Mouse (Mus musculus) liver, adult 2 months (tissue): Measurements from ENCODE around the gene Isyna1. TPM values are rescaled to one million over a fixed set of nuclear protein-coding genes. Genes with fewer than 3 reads are reported as not detected.
A peak's percentile ranks its signal among the peaks of the same experiment; 100 is the strongest.

Experiments
- DNase-seq: peaks from one replicate; pipeline ENCODE4 v3.0.0-alpha.2; 2011; ENCODE audit warnings: low read depth, low spot score; ENCODE audit errors: extremely low read depth
- H3K27ac ChIP-seq: fragments of 200-500 bp; replicated peaks from 2 replicates; pipeline ENCODE4 v1.5.1; 2012; ENCODE audit warnings: low read depth, mild to moderate bottlenecking, control low read depth, inconsistent platforms, low read length; ENCODE audit not compliant: insufficient read depth
- H3K27me3 ChIP-seq: fragments of 200-500 bp; 2 replicates; pipeline ENCODE4 v1.6.1; 2012; ENCODE audit warnings: mild to moderate bottlenecking, moderate library complexity, low read length, inconsistent platforms; ENCODE audit not compliant: control insufficient read depth, insufficient read depth
- H3K36me3 ChIP-seq: fragments of 200-500 bp; 2 replicates; pipeline ENCODE4 v1.6.1; 2012; ENCODE audit warnings: low read length, inconsistent platforms; ENCODE audit not compliant: control insufficient read depth, insufficient read depth
- H3K4me1 ChIP-seq: fragments of 200-500 bp; 2 replicates; pipeline ENCODE4 v1.6.1; 2011; ENCODE audit warnings: low read length; ENCODE audit not compliant: control insufficient read depth, insufficient read depth
- H3K4me3 ChIP-seq: fragments of 200-500 bp; 2 replicates; pipeline ENCODE4 v1.5.1; 2011; ENCODE audit warnings: low read depth, mild to moderate bottlenecking, control low read depth, low read length, moderate library complexity; ENCODE audit not compliant: insufficient read depth
- H3K79me2 ChIP-seq: fragments of 200-500 bp; 2 replicates; pipeline ENCODE4 v1.6.1; 2012; ENCODE audit warnings: inconsistent platforms, mild to moderate bottlenecking, low read length, moderate library complexity; ENCODE audit not compliant: control insufficient read depth, insufficient read depth
- H3K9ac ChIP-seq: fragments of 200-500 bp; 2 replicates; pipeline ENCODE4 v1.6.1; 2012; ENCODE audit warnings: low read depth, mild to moderate bottlenecking, control low read depth, inconsistent platforms, low read length
- CTCF ChIP-seq: fragments of 200-500 bp; IDR thresholded peaks from 2 replicates; pipeline ENCODE4 v1.5.1; 2011; ENCODE audit warnings: low read depth, low read length, control low read depth
- POLR2A ChIP-seq: fragments of 200-500 bp; IDR thresholded peaks from 2 replicates; pipeline ENCODE4 v1.6.1; 2011; ENCODE audit warnings: low read length, control low read depth; ENCODE audit not compliant: insufficient read depth; ENCODE audit errors: extremely low read depth
- WGBS: fragments of 180-500 bp; shearing (Covaris S2); methylation state at CpG from one replicate; pipeline ENCODE4 v1.1.7; 2018; 5-methylcytosine and 5-hydroxymethylcytosine counted together
- polyA plus RNA-seq: library from polyadenylated mRNA; depleted of rRNA; stranded (reverse); fragments of >200 nt; gene quantifications from 2 replicates; pipeline ENCODE4 v1.2.3, GENCODE M21; 2012
- total RNA-seq: library from RNA; depleted of rRNA; stranded (reverse); fragments of >200 nt; gene quantifications from 2 replicates; pipeline ENCODE4 v1.2.3, GENCODE M21; 2014

Isyna1 gene
- total and polyA plus RNA-seq, 2 experiments = 3.2 to 16.6 TPM

DNA sequence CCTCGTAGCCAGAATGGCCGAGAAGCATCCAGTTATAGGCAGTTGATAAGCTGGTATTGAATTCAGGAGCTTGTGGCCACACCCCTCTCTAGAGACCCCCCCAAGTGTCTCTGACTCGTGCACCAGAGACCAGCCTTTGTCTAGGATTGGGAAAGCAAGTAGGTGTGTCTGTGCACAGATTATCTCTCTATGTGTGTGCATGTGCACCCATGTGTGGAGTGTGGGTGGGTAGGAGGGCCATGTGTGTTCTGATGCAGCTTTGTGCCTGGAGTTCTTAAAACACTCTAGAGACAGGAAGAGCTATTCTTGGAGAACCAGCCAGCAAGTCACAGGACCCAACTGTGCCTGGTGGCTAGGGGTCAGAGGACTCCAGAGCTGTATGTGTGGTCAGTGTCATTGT, 33.6 kb upstream of the Isyna1 start:
- TF ChIP-seq POLR2A (no peak), CTCF (no peak)
- Histone ChIP-seq H3K4me1 (peaks cover 82% of the 10 kb centered on the region), H3K27ac (peak overlapping the region; percentile 68), H3K79me2 (peaks cover 61% of the 10 kb centered on the region), H3K4me3 (no peak overlapping the region), H3K9ac (peak overlapping the region; percentile 30; the same call in 1 of the 2 replicates), H3K27me3 (no peaks in the 10 kb centered on the region), H3K36me3 (no peaks in the 10 kb centered on the region)
- WGBS = 58% methylated on average over 3 of the region's 3 CpGs
- no peak for DNase-seq

DNA sequence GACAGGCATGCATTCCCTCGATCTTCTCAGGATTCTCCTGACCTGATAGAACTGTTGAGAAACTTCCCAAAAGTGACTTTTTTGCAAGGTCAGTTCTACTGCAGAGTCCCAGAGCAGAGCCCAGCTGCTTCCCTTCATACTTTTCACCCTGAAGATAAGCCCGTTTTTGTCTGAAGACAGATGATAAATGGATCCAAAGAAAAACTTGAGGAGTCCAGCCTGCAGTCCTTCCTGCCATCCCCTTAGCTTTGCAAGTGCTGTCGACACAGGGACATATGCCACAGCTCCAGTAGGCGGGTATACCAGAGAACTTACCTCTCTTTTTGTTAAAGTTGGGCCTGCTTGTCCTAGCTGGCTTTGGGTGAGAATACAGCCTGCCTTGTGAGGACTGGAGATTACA, 32.8 kb upstream of the Isyna1 start:
- H3K27ac ChIP-seq = peak overlapping the region; percentile 68
- H3K36me3 ChIP-seq = no peaks in the 10 kb centered on the region
- peaks cover 79% of the 10 kb centered on the region for H3K4me1 ChIP-seq
- peaks cover 57% of the 10 kb centered on the region for H3K79me2 ChIP-seq
- 28% methylated on average over 4 of the region's 4 CpGs for WGBS
- H3K9ac ChIP-seq = peak overlapping the region; percentile 30; the same call in 1 of the 2 replicates
- no peaks in the 10 kb centered on the region for H3K27me3 ChIP-seq
- DNase-seq = no peak
- H3K4me3 ChIP-seq = no peak overlapping the region
- no peak for TF ChIP-seq CTCF
- no peak for TF ChIP-seq POLR2A

DNA sequence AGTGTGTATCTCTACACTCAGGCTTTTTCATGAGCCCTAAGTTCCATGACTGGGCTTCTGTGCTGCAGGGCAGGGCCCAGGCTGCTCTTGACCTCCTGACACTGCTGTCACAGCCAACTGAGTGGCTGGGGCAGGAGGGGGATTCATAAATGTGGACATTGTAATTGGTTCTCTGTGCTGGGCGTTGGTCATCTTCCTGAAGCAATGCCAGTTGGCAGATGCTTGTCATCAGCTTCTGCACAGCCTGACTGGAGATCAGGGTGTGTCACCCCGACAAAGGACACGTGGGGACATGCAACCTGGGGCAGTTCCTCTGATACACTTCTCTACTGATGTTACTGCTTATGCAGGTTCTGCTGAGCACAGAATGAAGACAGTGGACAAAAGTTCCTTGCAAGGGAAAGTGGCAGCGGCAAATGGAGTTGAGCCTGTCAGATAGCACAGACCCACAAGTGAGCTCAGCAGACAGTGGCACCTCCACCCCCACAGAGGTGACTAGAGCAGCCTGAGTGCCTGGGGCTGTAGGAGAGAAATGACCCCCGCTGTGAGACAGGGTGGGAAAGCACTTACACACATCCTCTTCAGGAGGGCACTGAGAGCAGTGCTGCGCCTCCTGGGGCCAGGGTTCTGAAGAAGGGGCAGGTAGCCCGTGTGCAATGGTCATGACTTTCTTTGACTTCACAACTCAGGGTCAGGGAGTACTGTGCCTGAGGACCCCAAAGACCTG, 32.2 kb upstream of the Isyna1 start:
- Histone ChIP-seq H3K36me3 (no peaks in the 10 kb centered on the region), H3K4me1 (peaks cover 79% of the 10 kb centered on the region), H3K4me3 (no peak overlapping the region), H3K9ac (peak overlapping the region; percentile 14; the same call in 1 of the 2 replicates), H3K27me3 (no peaks in the 10 kb centered on the region), H3K27ac (peak overlapping the region; percentile 68), H3K79me2 (peaks cover 58% of the 10 kb centered on the region)
- DNase-seq = peak; percentile 98
- TF ChIP-seq POLR2A (no peak), CTCF (no peak)
- WGBS = 46% methylated on average over 7 of the region's 7 CpGs

DNA sequence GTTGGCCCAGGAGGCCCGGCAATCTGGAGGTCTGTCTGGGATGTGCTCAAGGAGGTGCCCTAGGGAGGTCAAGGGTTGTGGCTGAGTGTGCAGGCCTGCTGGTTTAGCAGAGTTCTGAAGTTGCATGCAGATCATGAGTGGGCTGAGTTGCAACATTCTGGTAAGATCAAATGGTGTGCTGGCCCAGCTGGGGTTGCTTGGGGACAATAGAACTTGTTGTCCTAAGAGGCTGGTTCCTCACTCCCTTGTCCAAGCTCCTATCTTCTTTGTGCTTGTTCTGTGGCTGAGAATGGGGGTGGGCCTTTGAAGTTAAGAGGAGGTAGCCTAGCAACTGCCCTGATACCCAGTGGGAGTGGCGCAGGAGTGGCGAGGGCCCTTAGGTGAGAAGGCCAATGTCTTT, 31.4 kb upstream of the Isyna1 start:
- Histone ChIP-seq H3K27ac (peak overlapping the region; percentile 72), H3K4me1 (peaks cover 72% of the 10 kb centered on the region), H3K9ac (no peak overlapping the region), H3K79me2 (peaks cover 50% of the 10 kb centered on the region), H3K27me3 (no peaks in the 10 kb centered on the region), H3K36me3 (no peaks in the 10 kb centered on the region), H3K4me3 (no peak overlapping the region)
- 74% methylated on average over 3 of the region's 3 CpGs for WGBS
- peak; percentile 72 for DNase-seq
- no peak for TF ChIP-seq CTCF
- no peak for TF ChIP-seq POLR2A

DNA sequence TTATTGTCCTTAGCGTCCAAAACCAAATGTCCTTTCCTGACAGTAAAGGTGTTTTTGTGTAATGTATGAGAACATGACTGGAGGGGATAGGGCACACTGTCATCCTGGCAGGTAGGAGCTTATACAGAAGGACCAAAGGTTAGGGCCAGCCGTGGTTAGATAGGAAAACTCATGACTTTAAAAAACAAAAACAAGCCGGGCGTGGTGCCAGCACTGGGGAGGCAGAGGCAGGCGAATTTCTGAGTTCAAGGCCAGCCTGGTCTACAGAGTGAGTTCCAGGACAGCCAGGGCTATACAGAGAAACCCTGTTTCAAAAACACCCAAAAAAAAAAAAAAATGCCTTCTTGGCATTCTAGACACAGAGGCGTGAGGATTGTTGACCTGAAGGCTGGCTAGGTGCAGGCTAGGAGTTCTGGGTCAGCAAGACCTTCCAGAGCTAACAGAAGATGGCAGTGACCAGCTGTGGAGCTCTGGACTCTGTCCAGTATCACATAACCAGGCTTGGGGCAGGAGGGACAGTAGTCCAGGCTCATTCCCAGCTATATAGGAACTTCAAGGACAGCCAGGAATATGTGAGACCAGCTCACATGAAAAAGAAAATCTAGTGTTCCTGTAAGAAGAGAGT, 30.3 kb upstream of the Isyna1 start:
- Histone ChIP-seq H3K27ac (peak overlapping the region; percentile 72), H3K4me3 (no peak overlapping the region), H3K4me1 (peaks cover 62% of the 10 kb centered on the region), H3K36me3 (no peaks in the 10 kb centered on the region), H3K27me3 (no peaks in the 10 kb centered on the region), H3K79me2 (peaks cover 40% of the 10 kb centered on the region), H3K9ac (no peak overlapping the region)
- WGBS = 27% methylated on average over 6 of the region's 6 CpGs
- TF ChIP-seq CTCF (no peak), POLR2A (no peak)
- DNase-seq = peak; percentile 84

DNA sequence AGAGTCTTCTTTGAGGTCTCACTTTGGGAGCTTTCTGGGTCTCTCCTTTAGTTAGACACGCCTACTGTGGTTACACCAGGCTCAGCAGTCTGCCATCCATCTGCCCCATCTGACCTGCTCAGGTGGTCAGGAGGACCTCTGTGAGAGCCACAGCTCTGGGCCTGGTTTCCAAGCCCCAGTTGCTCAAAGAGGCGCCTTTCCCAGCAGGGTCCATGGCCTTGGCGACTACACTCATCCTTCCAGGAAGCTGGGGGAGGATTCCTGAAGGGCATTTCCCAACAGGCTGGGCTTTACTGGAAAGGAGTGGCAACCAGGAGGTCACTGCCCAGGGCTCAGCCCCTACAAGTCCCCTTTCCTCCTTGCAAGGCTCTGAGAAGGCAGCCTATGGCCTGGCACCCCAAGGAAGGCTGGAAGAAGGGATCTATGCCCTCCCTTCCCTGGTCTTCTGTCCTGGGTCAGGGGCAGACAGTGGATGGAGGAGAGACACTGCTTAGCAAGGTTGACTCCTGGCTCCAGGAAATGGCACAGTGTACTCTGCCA, 29.4 kb upstream of the Isyna1 start:
- H3K79me2 ChIP-seq = peaks cover 43% of the 10 kb centered on the region
- H3K36me3 ChIP-seq = no peaks in the 10 kb centered on the region
- no peak overlapping the region for H3K4me3 ChIP-seq
- H3K27me3 ChIP-seq = no peaks in the 10 kb centered on the region
- no peak overlapping the region for H3K9ac ChIP-seq
- WGBS = 39% methylated on average over 3 of the region's 3 CpGs
- peak overlapping the region; percentile 72 for H3K27ac ChIP-seq
- no peak for TF ChIP-seq CTCF
- no peak for TF ChIP-seq POLR2A
- H3K4me1 ChIP-seq = peaks cover 61% of the 10 kb centered on the region
- DNase-seq = no peak
